Comparison of ENCODE assay signal across 8 mouse cellular contexts in the genomic region with DNA sequence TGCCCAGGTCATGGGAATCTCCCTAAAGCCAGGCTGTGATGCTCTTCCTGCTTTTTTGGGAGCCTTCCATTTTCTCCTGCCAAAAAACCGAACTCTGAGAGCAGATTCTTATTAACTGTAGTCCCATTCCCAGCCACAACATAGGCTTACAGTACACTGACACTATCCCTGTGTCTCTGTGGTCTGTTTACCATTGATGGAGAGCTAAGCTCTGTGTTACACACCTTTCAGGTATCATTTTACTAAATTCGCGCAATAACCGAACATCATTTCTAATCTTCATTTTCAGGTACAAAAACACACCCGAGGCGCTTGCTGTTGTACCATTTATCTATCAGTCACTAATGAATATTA. TPM values are rescaled to one million over a fixed set of nuclear protein-coding genes. Genes with fewer than 3 reads are reported as not detected.
DNase-seq lines count a peak whose midpoint lies in the region; ATAC-seq and TF ChIP-seq lines count a peak whose summit lies in the region.

No protein-coding gene starts in this region.

- TF ChIP-seq CTCF in cortical plate, adult 2 months (IDR thresholded peaks at IDR 0.05; ENCODE audit: extremely low read depth, insufficient read depth, low read length) = no peak
- TF ChIP-seq CTCF in hindbrain, postnatal 0 days (IDR thresholded peaks at IDR 0.05; ENCODE audit: low read depth) = 0 out of 2 replicates have a peak, but pooled peaks have one; percentile 3

- WGBS in heart, embryonic 16.5 days = 46% methylated on average over 6 of the region's 6 CpGs
- WGBS in hindbrain, postnatal 0 days = 41% methylated on average over 6 of the region's 6 CpGs
- 50% methylated on average over 6 of the region's 6 CpGs for WGBS in midbrain, embryonic 15.5 days

- no peaks in the 10 kb centered on the region for H3K9me3 ChIP-seq in heart, embryonic 16.5 days (replicated peaks; ENCODE audit: control insufficient read depth, low read length)
- H3K9me3 ChIP-seq in hindbrain, postnatal 0 days (ENCODE audit: low read length) = no peaks in the 10 kb centered on the region
- no peaks in the 10 kb centered on the region for H3K9me3 ChIP-seq in midbrain, embryonic 15.5 days

- no peaks in the 10 kb centered on the region for H3K36me3 ChIP-seq in heart, embryonic 16.5 days (ENCODE audit: control insufficient read depth, insufficient read depth)
- no peaks in the 10 kb centered on the region for H3K36me3 ChIP-seq in hindbrain, postnatal 0 days (ENCODE audit: insufficient read depth, low read length)
- no peaks in the 10 kb centered on the region for H3K36me3 ChIP-seq in midbrain, embryonic 15.5 days (replicated peaks)

- no peak for DNase-seq in heart, postnatal 36 days
- no peak for DNase-seq in hindbrain, postnatal 0 days (ENCODE audit: low spot score)
- no peak for DNase-seq in cerebellum, postnatal 25 days
- no peak for DNase-seq in gastrocnemius, adult 8-10 months (ENCODE audit: low spot score in 2 of 2)
- no peak for DNase-seq in layer of hippocampus, adult 11-12 months (ENCODE audit: low spot score)

- H3K27ac ChIP-seq in heart, embryonic 16.5 days (ENCODE audit: low read length) = no peak overlapping the region
- no peak overlapping the region; the same call in 1 of the 2 replicates for H3K27ac ChIP-seq in cortical plate, adult 2 months (ENCODE audit: insufficient read depth, low read length)
- H3K27ac ChIP-seq in hindbrain, postnatal 0 days = 0 out of 2 replicates have a peak overlapping the region, but pooled peaks have one; percentile 96
- peak overlapping the region; percentile 58; the same call in 1 of the 2 replicates for H3K27ac ChIP-seq in midbrain, embryonic 15.5 days

- H3K27me3 ChIP-seq in heart, embryonic 16.5 days (ENCODE audit: control insufficient read depth, insufficient read depth, low read length) = peaks cover 11% of the 10 kb centered on the region; the same call in 1 of the 2 replicates
- no peaks in the 10 kb centered on the region for H3K27me3 ChIP-seq in hindbrain, postnatal 0 days (ENCODE audit: insufficient read depth, low read length)
- H3K27me3 ChIP-seq in midbrain, embryonic 15.5 days (replicated peaks) = peaks cover 6% of the 10 kb centered on the region; the same call in 1 of the 2 replicates

- ATAC-seq in heart, embryonic 16.5 days (replicated peaks; ENCODE audit: extremely low read depth, insufficient read depth, low FRiP score) = peak; percentile 10; the same call in 1 of the 2 replicates
- ATAC-seq in hindbrain, postnatal 0 days = no peak
- peak; percentile 56 for ATAC-seq in midbrain, embryonic 15.5 days (replicated peaks)

- no peak; the same call in 1 of the 2 replicates for TF ChIP-seq POLR2A in cortical plate, adult 2 months (IDR thresholded peaks at IDR 0.05; ENCODE audit: extremely low read depth, insufficient read depth, low read length)

- H3K4me3 ChIP-seq in heart, embryonic 16.5 days (ENCODE audit: low read length) = peak overlapping the region; percentile 77
- H3K4me3 ChIP-seq in cortical plate, adult 2 months (ENCODE audit: insufficient read depth, low read length) = peak overlapping the region; percentile 98
- peak overlapping the region; percentile 83 for H3K4me3 ChIP-seq in hindbrain, postnatal 0 days (ENCODE audit: low read length)
- peak overlapping the region; percentile 99 for H3K4me3 ChIP-seq in midbrain, embryonic 15.5 days

- peak overlapping the region; percentile 85 for H3K4me2 ChIP-seq in heart, embryonic 16.5 days (ENCODE audit: low read depth, low read length)
- H3K4me2 ChIP-seq in hindbrain, postnatal 0 days (ENCODE audit: low read depth, low read length) = peak overlapping the region; percentile 69
- peak overlapping the region; percentile 70 for H3K4me2 ChIP-seq in midbrain, embryonic 15.5 days

- peaks cover 16% of the 10 kb centered on the region for H3K4me1 ChIP-seq in heart, embryonic 16.5 days (ENCODE audit: control insufficient read depth, insufficient read depth, low read length)
- peaks cover 6% of the 10 kb centered on the region for H3K4me1 ChIP-seq in cortical plate, adult 2 months (ENCODE audit: control insufficient read depth, insufficient read depth, low read length)
- H3K4me1 ChIP-seq in hindbrain, postnatal 0 days (ENCODE audit: insufficient read depth, low read length) = peaks cover 4% of the 10 kb centered on the region; the same call in 1 of the 2 replicates
- H3K4me1 ChIP-seq in midbrain, embryonic 15.5 days = peaks cover 38% of the 10 kb centered on the region

- intact Hi-C loops in heart, postnatal 36 days (cut with DNase I) = no loop called here

- no peak overlapping the region; the same call in 1 of the 2 replicates for H3K9ac ChIP-seq in heart, embryonic 16.5 days (ENCODE audit: low read length)
- peak overlapping the region; percentile 87; the same call in 1 of the 2 replicates for H3K9ac ChIP-seq in hindbrain, postnatal 0 days (replicated peaks; ENCODE audit: low read length)
- H3K9ac ChIP-seq in midbrain, embryonic 15.5 days = no peak overlapping the region

RNA-seq across cellular contexts. Expression of a gene that starts 0.4 kb away (rescaled TPM):
- 28.0 and 29.2 TPM in 2 replicates for polyA plus RNA-seq in heart, embryonic 16.5 days (2015; fragmentation: Nextera tagmentation; extraction: Ambion mirVana)
- total RNA-seq in heart, postnatal 36 days (2021) = 10 to 100 TPM; 10.1 to 14.3 TPM
- polyA plus RNA-seq in cortical plate, adult 2 months (2012; rRNA removed) = 709 and 713 TPM in 2 replicates
- 142 and 149 TPM in 2 replicates for total RNA-seq in hindbrain, postnatal 0 days (2014; rRNA removed)
- polyA plus RNA-seq in hindbrain, postnatal 0 days (2015; fragmentation: Nextera tagmentation; extraction: Ambion mirVana) = 318 and 348 TPM in 2 replicates
- polyA plus RNA-seq in midbrain, embryonic 15.5 days (2015; fragmentation: Nextera tagmentation; extraction: Ambion mirVana) = 324 and 330 TPM in 2 replicates
- 1 to 10 TPM; 2.0 to 2.6 (median 2.1) TPM for total RNA-seq in gastrocnemius, adult 8-10 months (2022)

RNA-seq across cellular contexts. Expression of a gene that starts 28.5 kb away (rescaled TPM):
- polyA plus RNA-seq in heart, embryonic 16.5 days (2015; fragmentation: Nextera tagmentation; extraction: Ambion mirVana) = 44.9 and 57.3 TPM in 2 replicates
- total RNA-seq in heart, postnatal 36 days (2021) = 10 to 100 TPM; 22.5 to 26.9 TPM
- polyA plus RNA-seq in cortical plate, adult 2 months (2012; rRNA removed) = 27.1 and 29.0 TPM in 2 replicates
- total RNA-seq in hindbrain, postnatal 0 days (2014; rRNA removed) = 49.8 and 52.7 TPM in 2 replicates
- polyA plus RNA-seq in hindbrain, postnatal 0 days (2015; fragmentation: Nextera tagmentation; extraction: Ambion mirVana) = 20.8 and 23.5 TPM in 2 replicates
- polyA plus RNA-seq in midbrain, embryonic 15.5 days (2015; fragmentation: Nextera tagmentation; extraction: Ambion mirVana) = 29.7 and 31.3 TPM in 2 replicates
- total RNA-seq in gastrocnemius, adult 8-10 months (2022) = 1 to 10 TPM; 3.8 to 6.3 (median 5.4) TPM

Comparison
In these comparisons a context has a peak if more than half of its experiments do, and no peak if none do; other contexts are left out.
1. H3K27ac ChIP-seq: peak in hindbrain, postnatal 0 days (single experiment) and midbrain, embryonic 15.5 days (single experiment); none in heart, embryonic 16.5 days (single experiment) and cortical plate, adult 2 months (single experiment).
2. RNA of a gene that starts 0.4 kb away (polyA plus RNA-seq): 709 to 713 TPM in cortical plate, adult 2 months, 318 to 348 TPM in hindbrain, postnatal 0 days and 324 to 330 TPM in midbrain, embryonic 15.5 days; 28.0 to 29.2 TPM in heart, embryonic 16.5 days; every median in the first group is over 10 times any median in the second.
3. Peak in every context shown above with its lines, with median percentiles within 50 percentile points of each other: H3K4me2 ChIP-seq and H3K4me3 ChIP-seq.